Mouse (Mus musculus): ENCODE data around the gene Slc28a1.

DNA sequence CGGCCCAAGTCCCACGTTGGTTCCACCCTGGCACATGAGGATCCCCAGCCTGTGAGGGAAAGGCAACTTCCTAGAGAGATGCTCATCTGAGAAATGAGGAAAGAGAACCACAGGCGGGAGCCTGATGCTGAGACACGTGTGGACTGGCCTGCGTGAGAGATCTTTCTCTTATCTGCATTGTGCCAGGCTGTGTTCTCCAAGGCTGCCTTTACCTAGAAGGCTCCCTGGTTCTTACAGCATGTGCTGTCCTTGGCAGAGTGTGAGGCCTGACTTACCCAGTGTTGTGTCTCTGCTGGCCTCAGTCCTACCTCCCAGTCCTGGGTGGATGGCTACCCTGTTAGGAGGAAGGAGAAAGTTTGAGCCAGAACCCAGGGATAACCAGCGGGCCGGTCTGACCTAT is 11.7 kb upstream of the Slc28a1 start:
- no peak for TF ChIP-seq CTCF (IDR thresholded peaks at IDR 0.05; ENCODE audit: low read depth)
- no peak for TF ChIP-seq EP300 (optimal IDR thresholded peaks at IDR 0.05)

Data from stomach, postnatal 0 days (tissue).